10 mouse cellular contexts compared by ENCODE assay signal in the genomic region with DNA sequence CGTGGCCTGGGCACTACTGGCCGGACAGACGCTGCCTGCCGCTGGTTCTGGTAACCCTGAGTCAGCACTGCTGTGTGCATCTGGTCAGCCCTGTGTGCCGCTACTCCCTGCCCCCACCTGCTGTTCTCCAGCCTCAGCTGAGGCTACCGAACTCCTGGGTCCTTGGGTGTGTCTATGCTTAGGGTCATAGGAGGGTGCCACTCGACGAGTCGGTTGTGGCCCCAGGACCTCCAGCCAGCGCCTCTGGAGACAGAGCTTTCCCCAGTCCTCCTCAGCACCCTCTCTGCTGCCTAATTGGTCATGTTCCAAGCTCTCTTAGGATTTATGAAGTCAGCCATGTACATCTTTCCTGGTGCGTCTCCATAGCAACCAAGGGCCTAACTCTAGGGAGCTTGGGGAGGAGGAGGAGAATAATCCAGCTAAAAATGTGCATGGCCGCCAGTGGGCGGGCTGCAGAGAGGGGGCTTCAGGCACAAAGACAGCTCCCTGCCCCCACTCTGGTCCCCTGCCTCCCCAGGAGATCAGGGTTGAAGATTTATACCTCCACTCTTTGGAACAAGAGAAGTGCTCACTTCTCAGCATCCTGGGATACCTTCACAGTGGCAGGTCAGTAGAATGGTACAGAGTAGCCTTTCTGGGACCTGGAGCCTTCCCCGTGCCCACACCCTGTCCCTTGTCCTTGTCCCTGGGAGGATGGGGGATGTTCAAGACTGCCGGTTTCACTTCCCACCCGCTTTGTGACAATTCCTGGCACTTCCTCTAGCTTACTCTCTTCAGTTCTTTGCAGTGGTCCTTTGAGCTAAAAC. TPM values are rescaled to one million over a fixed set of nuclear protein-coding genes. Genes with fewer than 3 reads are reported as not detected.
DNase-seq lines count a peak whose midpoint lies in the region; TF ChIP-seq lines count a peak whose summit lies in the region.
"Had no signal": no experiment of that assay in that cellular context is flagged by ENCODE, and none has a peak within 500 bp of the region (broad histone marks: within the 10 kb centered on the region; RNA-seq: fewer than 3 reads in every experiment).

No protein-coding gene starts in this region.

- H3K27me3 ChIP-seq in megakaryocyte, embryonic 14.5 days (replicated peaks) = no peaks in the 10 kb centered on the region

- peaks cover 69% of the 10 kb centered on the region for H3K36me3 ChIP-seq in megakaryocyte, embryonic 14.5 days (replicated peaks; ENCODE audit: low read length)

- no peak overlapping the region; the same call in 1 of the 2 replicates for H3K4me3 ChIP-seq in layer of hippocampus, adult 2 months
- H3K4me3 ChIP-seq in megakaryocyte, embryonic 14.5 days (replicated peaks) = peak overlapping the region; percentile 16

- peak; percentile 31 for TF ChIP-seq CTCF in layer of hippocampus, adult 2 months (conservative IDR thresholded peaks at IDR 0.05)

- H3K9me3 ChIP-seq in megakaryocyte, embryonic 14.5 days = no peaks in the 10 kb centered on the region

- DNase-seq in adrenal gland, adult 2 months = peak; percentile 46
- DNase-seq in adrenal gland, adult 18-20 months (ENCODE audit: low spot score in 2 of 2) = no peak
- peak; percentile 96 for DNase-seq in brain, adult 2 months (ENCODE audit: low read depth, low spot score)
- peak; percentile 48 to 57 for DNase-seq in gastrocnemius, adult 8-10 months (ENCODE audit: low spot score in 2 of 2)
- peak; percentile 32 to 79 for DNase-seq in layer of hippocampus, adult 2 months (ENCODE audit: low spot score in 2 of 2)
- peak; percentile 86 for DNase-seq in skeletal muscle tissue, adult 2 months (ENCODE audit: low read depth, low spot score)
- DNase-seq in B cell, adult 2 months = no peak

- peaks cover 62% of the 10 kb centered on the region for H3K4me1 ChIP-seq in megakaryocyte, embryonic 14.5 days

- H3K27ac ChIP-seq in layer of hippocampus, adult 2 months = peak overlapping the region; percentile 93

RNA-seq across cellular contexts. Expression of gene Stpg4, which starts 49.0 kb away (rescaled TPM):
- not detected for total RNA-seq in adrenal gland, adult 2 months (2021)
- polyA plus RNA-seq in adrenal gland, adult 2 months (2012; rRNA removed) = not detected in 2 replicates
- total RNA-seq in adrenal gland, adult 18-20 months (2021) = not detected
- not detected for total RNA-seq in gastrocnemius, adult 8-10 months (2022)
- total RNA-seq in layer of hippocampus, adult 2 months (2021) = not detected
- polyA plus RNA-seq in megakaryocyte, embryonic 14.5 days (2012; ENCODE audit: insufficient read depth, low replicate concordance) = not detected in 2 replicates
- total RNA-seq: gastrocnemius, postnatal 4 days had no signal
- polyA plus RNA-seq: small intestine, adult 2 months had no signal

Comparison
In these comparisons a context has a peak if more than half of its experiments do, and no peak if none do; other contexts are left out.
1. DNase-seq: peak in adrenal gland, adult 2 months (single experiment), brain, adult 2 months (single experiment), gastrocnemius, adult 8-10 months (2 of 2), layer of hippocampus, adult 2 months (2 of 2) and skeletal muscle tissue, adult 2 months (single experiment); none in adrenal gland, adult 18-20 months (0 of 2) and B cell, adult 2 months (0 of 2).